Mouse (Mus musculus): ENCODE results near the gene Klrd1. TPM values are rescaled to one million over a fixed set of nuclear protein-coding genes. Genes with fewer than 3 reads are reported as not detected.

Gene Klrd1
- total and polyA plus RNA-seq, 2 experiments from 2014 or later = not detected

Other genes with a start within 250 kb of the Klrd1 start
- gene Clec12a, start 249.1 kb upstream of the Klrd1 start, total RNA-seq (2014; rRNA removed) = 0.33 TPM in 1 of 2 replicates, not detected in the other
- gene Clec12a, start 249.1 kb upstream of the Klrd1 start, polyA plus RNA-seq (2015; fragmentation: Nextera tagmentation; extraction: Ambion mirVana) = 0.29 and 0.49 TPM in 2 replicates
- not detected in 2 replicates for gene Clec12b, start 205.9 kb upstream of the Klrd1 start, total RNA-seq (2014; rRNA removed)
- gene Clec12b, start 205.9 kb upstream of the Klrd1 start, polyA plus RNA-seq (2015; fragmentation: Nextera tagmentation; extraction: Ambion mirVana) = 0.23 and 0.37 TPM in 2 replicates
- not detected in 2 replicates for gene Clec1b, start 194.5 kb upstream of the Klrd1 start, total RNA-seq (2014; rRNA removed)
- 0.46 and 0.61 TPM in 2 replicates for gene Clec1b, start 194.5 kb upstream of the Klrd1 start, polyA plus RNA-seq (2015; fragmentation: Nextera tagmentation; extraction: Ambion mirVana)
- not detected in 2 replicates for gene Clec9a, start 182.9 kb upstream of the Klrd1 start, total RNA-seq (2014; rRNA removed)
- 0.07 and 0.44 TPM in 2 replicates for gene Clec9a, start 182.9 kb upstream of the Klrd1 start, polyA plus RNA-seq (2015; fragmentation: Nextera tagmentation; extraction: Ambion mirVana)
- gene Clec1a, start 139.8 kb upstream of the Klrd1 start, total RNA-seq (2014; rRNA removed) = 1.9 and 5.6 TPM in 2 replicates
- 2.6 and 2.8 TPM in 2 replicates for gene Clec1a, start 139.8 kb upstream of the Klrd1 start, polyA plus RNA-seq (2015; fragmentation: Nextera tagmentation; extraction: Ambion mirVana)
- not detected in 2 replicates for gene Olr1, start 84.6 kb upstream of the Klrd1 start, total RNA-seq (2014; rRNA removed)
- gene Olr1, start 84.6 kb upstream of the Klrd1 start, polyA plus RNA-seq (2015; fragmentation: Nextera tagmentation; extraction: Ambion mirVana) = not detected in 2 replicates
- not detected in 2 replicates for gene Tmem52b, start 79.2 kb upstream of the Klrd1 start, total RNA-seq (2014; rRNA removed)
- gene Tmem52b, start 79.2 kb upstream of the Klrd1 start, polyA plus RNA-seq (2015; fragmentation: Nextera tagmentation; extraction: Ambion mirVana) = not detected in 2 replicates
- 281 and 333 TPM in 2 replicates for gene Gabarapl1, start 58.6 kb upstream of the Klrd1 start, total RNA-seq (2014; rRNA removed)
- 276 and 278 TPM in 2 replicates for gene Gabarapl1, start 58.6 kb upstream of the Klrd1 start, polyA plus RNA-seq (2015; fragmentation: Nextera tagmentation; extraction: Ambion mirVana)
- gene Klre1, start 13.9 kb upstream of the Klrd1 start, total RNA-seq (2014; rRNA removed) = 0.24 TPM in 1 of 2 replicates, not detected in the other
- 0.15 and 0.34 TPM in 2 replicates for gene Klre1, start 13.9 kb upstream of the Klrd1 start, polyA plus RNA-seq (2015; fragmentation: Nextera tagmentation; extraction: Ambion mirVana)
- not detected in 2 replicates for gene Klrk1, start 32.1 kb downstream of the Klrd1 start, total RNA-seq (2014; rRNA removed)
- 0.07 TPM in 1 of 2 replicates, not detected in the other for gene Klrk1, start 32.1 kb downstream of the Klrd1 start, polyA plus RNA-seq (2015; fragmentation: Nextera tagmentation; extraction: Ambion mirVana)
- not detected in 2 replicates for gene Klrc3, start 51.6 kb downstream of the Klrd1 start, total RNA-seq (2014; rRNA removed)
- not detected in 2 replicates for gene Klrc3, start 51.6 kb downstream of the Klrd1 start, polyA plus RNA-seq (2015; fragmentation: Nextera tagmentation; extraction: Ambion mirVana)
- gene Klrc2, start 68.9 kb downstream of the Klrd1 start, total RNA-seq (2014; rRNA removed) = not detected in 2 replicates
- gene Klrc2, start 68.9 kb downstream of the Klrd1 start, polyA plus RNA-seq (2015; fragmentation: Nextera tagmentation; extraction: Ambion mirVana) = not detected in 2 replicates
- gene Klrc1, start 87.2 kb downstream of the Klrd1 start, total RNA-seq (2014; rRNA removed) = not detected in 2 replicates
- not detected in 2 replicates for gene Klrc1, start 87.2 kb downstream of the Klrd1 start, polyA plus RNA-seq (2015; fragmentation: Nextera tagmentation; extraction: Ambion mirVana)
- gene Klri1, start 125.3 kb downstream of the Klrd1 start, total RNA-seq (2014; rRNA removed) = not detected in 2 replicates
- gene Klri1, start 125.3 kb downstream of the Klrd1 start, polyA plus RNA-seq (2015; fragmentation: Nextera tagmentation; extraction: Ambion mirVana) = not detected in 2 replicates
- 0.14 TPM in 1 of 2 replicates, not detected in the other for gene Klri2, start 148.7 kb downstream of the Klrd1 start, total RNA-seq (2014; rRNA removed)
- 0.04 TPM in 1 of 2 replicates, not detected in the other for gene Klri2, start 148.7 kb downstream of the Klrd1 start, polyA plus RNA-seq (2015; fragmentation: Nextera tagmentation; extraction: Ambion mirVana)
- not detected in 2 replicates for gene Gm156, start 192.5 kb downstream of the Klrd1 start, total RNA-seq (2014; rRNA removed)
- gene Gm156, start 192.5 kb downstream of the Klrd1 start, polyA plus RNA-seq (2015; fragmentation: Nextera tagmentation; extraction: Ambion mirVana) = not detected in 2 replicates